Mouse (Mus musculus): ENCODE results near the gene Gpr19. TPM values are rescaled to one million over a fixed set of nuclear protein-coding genes. Genes with fewer than 3 reads are reported as not detected.

Gene Gpr19
- polyA plus RNA-seq, 1 experiment from 2014 or later: 12.3 TPM

- Histone ChIP-seq H3K4me1 (peaks cover 4% of the 10 kb centered on the region), H3K4me2 (no peak overlapping the region), H3K9ac (no peak overlapping the region), H3K4me3 (replicated peaks) (no peak overlapping the region), H3K27ac (no peak overlapping the region), H3K36me3 (no peaks in the 10 kb centered on the region; the same call in 1 of the 2 replicates), H3K27me3 (no peaks in the 10 kb centered on the region), H3K9me3 (replicated peaks) (no peaks in the 10 kb centered on the region)
- 75% methylated on average over 9 of the region's 9 CpGs for WGBS
- no peak for ATAC-seq (replicated peaks; ENCODE audit: low FRiP score)
Observed at GRCm38 (mm10) chr6:134834585-134835251, 63.7 kb downstream of the Gpr19 start.

- Histone ChIP-seq H3K4me2 (peak overlapping the region; percentile 65), H3K9me3 (replicated peaks) (no peaks in the 10 kb centered on the region), H3K9ac (peak overlapping the region; percentile 45), H3K27ac (peak overlapping the region; percentile 90), H3K36me3 (no peaks in the 10 kb centered on the region), H3K4me1 (peaks cover 14% of the 10 kb centered on the region), H3K4me3 (replicated peaks) (peak overlapping the region; percentile 64), H3K27me3 (no peaks in the 10 kb centered on the region)
- WGBS: under 1% methylated on average over 10 of the region's 10 CpGs
- ATAC-seq (replicated peaks; ENCODE audit: low FRiP score): no peak
Observed at GRCm38 (mm10) chr6:134830776-134831175, 67.6 kb downstream of the Gpr19 start.

GRCm38 (mm10) chr6:134829786-134830700 is 68.3 kb downstream of the Gpr19 start, which contains the start of gene Crebl2:
TSS of gene Crebl2 (plus strand) at chr6:134830154.
- Histone ChIP-seq H3K36me3 (no peaks in the 10 kb centered on the region), H3K4me1 (peaks cover 14% of the 10 kb centered on the region), H3K27me3 (no peaks in the 10 kb centered on the region), H3K4me2 (peak within 1 kb of the TSS; percentile 65), H3K27ac (peak within 1 kb of the TSS; percentile 90), H3K9me3 (replicated peaks) (no peaks in the 10 kb centered on the region), H3K9ac (peak within 1 kb of the TSS; percentile 63), H3K4me3 (replicated peaks) (peak within 1 kb of the TSS; percentile 64)
- 0% methylated on average over 57 of the region's 58 CpGs for WGBS
- peak; percentile 98 for ATAC-seq (replicated peaks; ENCODE audit: low FRiP score)

- Histone ChIP-seq H3K4me1 (no peaks in the 10 kb centered on the region), H3K27me3 (no peaks in the 10 kb centered on the region), H3K4me3 (replicated peaks) (no peak overlapping the region), H3K9me3 (replicated peaks) (no peaks in the 10 kb centered on the region), H3K36me3 (no peaks in the 10 kb centered on the region), H3K4me2 (no peak overlapping the region), H3K27ac (no peak overlapping the region), H3K9ac (no peak overlapping the region)
- 67% methylated on average over 10 of the region's 10 CpGs for WGBS
- ATAC-seq (replicated peaks; ENCODE audit: low FRiP score): no peak
Observed at GRCm38 (mm10) chr6:134822844-134823243, 75.5 kb downstream of the Gpr19 start.

GRCm38 (mm10) chr6:134820411-134820810 is 78.0 kb downstream of the Gpr19 start:
- H3K4me1 ChIP-seq: no peaks in the 10 kb centered on the region
- H3K4me2 ChIP-seq: no peak overlapping the region
- H3K4me3 ChIP-seq (replicated peaks): no peak overlapping the region
- no peak overlapping the region for H3K9ac ChIP-seq
- H3K9me3 ChIP-seq (replicated peaks): no peaks in the 10 kb centered on the region
- no peaks in the 10 kb centered on the region for H3K27me3 ChIP-seq
- no peak overlapping the region for H3K27ac ChIP-seq
- ATAC-seq (replicated peaks; ENCODE audit: low FRiP score): no peak
- no peaks in the 10 kb centered on the region for H3K36me3 ChIP-seq
- WGBS: 68% methylated on average over 6 of the region's 6 CpGs

- WGBS: 48% methylated on average over 5 of the region's 5 CpGs
- Histone ChIP-seq H3K27me3 (no peaks in the 10 kb centered on the region), H3K9me3 (replicated peaks) (no peaks in the 10 kb centered on the region), H3K4me1 (no peaks in the 10 kb centered on the region), H3K36me3 (no peaks in the 10 kb centered on the region), H3K27ac (no peak overlapping the region), H3K4me3 (replicated peaks) (no peak overlapping the region), H3K4me2 (no peak overlapping the region), H3K9ac (no peak overlapping the region)
- ATAC-seq (replicated peaks; ENCODE audit: low FRiP score): no peak
Observed at GRCm38 (mm10) chr6:134819741-134820140, 78.6 kb downstream of the Gpr19 start.

Other genes starting within 250 kb of the Gpr19 start
- 11.0 and 11.8 TPM in 2 replicates for gene Dusp16, start 106.0 kb downstream of the Gpr19 start, polyA plus RNA-seq (2015; fragmentation: Nextera tagmentation; extraction: Ambion mirVana)
- gene Crebl2, start 68.4 kb downstream of the Gpr19 start, polyA plus RNA-seq (2015; fragmentation: Nextera tagmentation; extraction: Ambion mirVana): 2.3 and 3.1 TPM in 2 replicates
- 15.9 and 17.6 TPM in 2 replicates for gene Cdkn1b, start 21.8 kb upstream of the Gpr19 start, polyA plus RNA-seq (2015; fragmentation: Nextera tagmentation; extraction: Ambion mirVana)
- gene Apold1, start 83.1 kb upstream of the Gpr19 start, polyA plus RNA-seq (2015; fragmentation: Nextera tagmentation; extraction: Ambion mirVana): 3.9 and 4.6 TPM in 2 replicates
- gene Ddx47, start 113.0 kb upstream of the Gpr19 start, polyA plus RNA-seq (2015; fragmentation: Nextera tagmentation; extraction: Ambion mirVana): 118 and 120 TPM in 2 replicates
- 13.8 and 14.0 TPM in 2 replicates for gene Gprc5a, start 167.1 kb upstream of the Gpr19 start, polyA plus RNA-seq (2015; fragmentation: Nextera tagmentation; extraction: Ambion mirVana)
- gene Gprc5d, start 219.7 kb upstream of the Gpr19 start, polyA plus RNA-seq (2015; fragmentation: Nextera tagmentation; extraction: Ambion mirVana): not detected in 2 replicates